Mouse (Mus musculus) layer of hippocampus, adult 2 months (tissue): ENCODE results near the gene Smyd2. TPM values are rescaled to one million over a fixed set of nuclear protein-coding genes. Genes with fewer than 3 reads are reported as not detected.

Experiments
- DNase-seq, 2 experiments: peaks; one replicate each; pipeline ENCODE4 v3.0.0; 2022; ENCODE audit warnings: low spot score in 2 of 2
- H3K27ac ChIP-seq: fragments of 200-600 bp; 2 replicates; pipeline ENCODE4 v1.8.1; 2022
- H3K4me3 ChIP-seq: fragments of 200-600 bp; 2 replicates; pipeline ENCODE4 v1.8.1; 2022; ENCODE audit warnings: mild to moderate bottlenecking
- CTCF ChIP-seq: fragments of 200-600 bp; conservative IDR thresholded peaks from 2 replicates; pipeline ENCODE4 v1.8.1; 2022; ENCODE audit warnings: antibody characterized with exemption, mild to moderate bottlenecking, moderate library complexity
- total RNA-seq, 2 experiments: library from RNA; stranded (reverse); gene quantifications; 2 replicates each; pipeline ENCODE4 v1.2.3; 2021

The Smyd2 gene
- total RNA-seq, 2 experiments from 2014 or later = 75.9 to 79.1 TPM

DNA sequence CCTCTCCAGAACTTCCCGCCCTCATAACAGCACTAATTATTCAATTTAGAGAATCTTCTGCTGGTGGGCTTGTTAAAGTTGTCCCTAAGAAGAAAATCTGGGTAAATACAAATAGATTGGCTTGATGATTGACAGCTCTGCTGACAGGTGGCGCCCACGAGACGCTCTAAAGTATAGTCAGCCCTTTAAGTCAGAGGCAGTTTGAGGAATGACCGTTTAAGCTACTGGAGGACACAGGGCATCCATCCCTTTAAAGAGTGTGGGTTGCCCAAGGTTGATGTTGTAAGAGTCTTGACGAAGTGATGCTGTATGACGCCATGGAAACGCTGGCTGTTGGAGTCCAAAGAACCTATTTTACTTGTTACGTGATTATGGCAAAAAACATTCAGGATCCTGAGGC, 57.9 kb downstream of the Smyd2 start:
- no peak; the same call in 1 of the 2 replicates for TF ChIP-seq CTCF
- Histone ChIP-seq H3K4me3 (no peak overlapping the region), H3K27ac (no peak overlapping the region)
- DNase-seq = no peak

- Histone ChIP-seq H3K27ac (no peak overlapping the region), H3K4me3 (no peak overlapping the region)
- TF ChIP-seq CTCF = no peak
- no peak for DNase-seq
Measured at GRCm38 (mm10) chr1:189863727-189864126, 58.4 kb downstream of the Smyd2 start.

DNA sequence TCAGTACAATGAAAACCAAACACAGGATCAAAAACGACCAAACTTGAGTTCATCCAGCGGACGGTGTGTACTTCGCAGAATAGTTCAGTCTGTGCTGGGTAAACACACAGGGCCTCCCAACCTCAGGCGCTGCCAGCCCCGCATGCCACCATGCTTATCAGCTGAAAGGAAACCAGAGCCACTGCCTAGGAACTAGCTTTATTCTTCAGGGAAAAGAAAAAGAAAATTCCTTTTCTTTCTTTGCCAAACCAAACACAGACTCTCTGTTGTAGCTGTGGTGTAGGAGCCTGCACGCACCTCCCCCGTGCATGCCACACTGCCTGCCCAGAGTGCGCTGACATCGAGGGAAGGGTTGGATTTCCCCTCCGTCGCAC, 61.2 kb downstream of the Smyd2 start:
- Histone ChIP-seq H3K4me3 (no peak overlapping the region), H3K27ac (0 out of 2 replicates have a peak overlapping the region, but pooled peaks have one; percentile 28)
- DNase-seq = no peak
- no peak for TF ChIP-seq CTCF

DNA sequence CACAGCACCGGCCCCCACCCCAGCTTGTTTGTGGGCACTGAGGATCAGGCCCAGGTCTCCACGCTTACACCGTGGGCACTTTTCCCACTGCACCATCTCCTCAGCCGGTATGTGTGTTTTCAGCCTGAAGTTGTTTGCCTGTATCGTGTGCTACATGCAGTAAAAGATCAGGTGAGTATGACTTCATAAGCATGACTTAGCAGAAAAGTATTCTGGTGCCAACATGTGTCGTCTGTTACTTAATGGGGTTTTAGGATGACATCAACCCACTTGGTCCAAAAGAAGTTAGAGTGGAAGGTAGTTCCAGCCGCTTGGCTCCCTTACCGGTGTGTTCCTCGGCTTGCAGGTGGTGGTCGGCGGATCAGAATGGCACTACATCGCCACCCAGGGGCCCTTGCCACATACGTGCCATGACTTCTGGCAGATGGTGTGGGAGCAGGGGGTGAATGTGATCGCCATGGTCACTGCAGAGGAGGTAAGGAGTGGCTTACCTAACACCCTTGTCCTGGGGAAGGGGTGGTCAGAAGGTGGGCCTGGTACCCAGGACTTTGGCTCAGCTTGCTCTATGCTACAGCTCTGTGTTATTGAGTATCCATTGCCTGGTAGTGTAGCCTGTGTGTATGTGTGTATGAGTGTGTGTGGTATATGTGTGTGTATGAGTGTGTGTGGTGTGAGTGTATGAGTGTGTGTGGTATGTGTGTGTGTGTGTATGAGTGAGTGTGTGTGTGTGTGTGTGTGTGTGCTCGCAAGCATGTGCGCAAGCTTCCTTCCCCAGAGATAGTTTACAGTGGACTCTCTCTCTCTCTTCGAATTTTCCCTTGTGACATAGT, 61.8 kb downstream of the Smyd2 start:
- DNase-seq = no peak
- TF ChIP-seq CTCF = peak; percentile 18; the same call in 1 of the 2 replicates
- no peak overlapping the region for H3K27ac ChIP-seq
- no peak overlapping the region for H3K4me3 ChIP-seq

- no peak for DNase-seq
- Histone ChIP-seq H3K27ac (peak overlapping the region; percentile 37), H3K4me3 (no peak overlapping the region)
- no peak for TF ChIP-seq CTCF
Measured at GRCm38 (mm10) chr1:189858377-189858776, 63.8 kb downstream of the Smyd2 start.

DNA sequence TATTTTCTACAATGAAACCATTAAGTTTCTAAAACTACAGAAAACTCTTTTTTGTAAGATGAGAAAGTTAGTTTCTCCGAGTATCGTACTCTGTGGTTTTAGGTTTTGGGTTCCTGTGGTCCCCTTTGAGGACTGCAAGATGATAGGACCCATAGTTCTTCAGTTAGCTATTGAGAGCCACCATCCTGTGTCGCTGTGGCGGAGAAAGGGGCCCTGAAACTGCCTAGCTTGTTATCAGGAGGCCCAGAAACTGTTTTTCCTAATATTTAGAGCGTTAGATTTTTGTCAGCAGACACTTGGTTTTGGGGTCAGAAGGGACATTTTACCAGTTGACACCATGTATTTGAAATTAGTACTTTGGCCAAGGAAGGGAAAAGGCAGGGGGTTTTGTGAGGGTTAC, 66.4 kb downstream of the Smyd2 start:
- no peak for TF ChIP-seq CTCF
- H3K27ac ChIP-seq = no peak overlapping the region
- H3K4me3 ChIP-seq = no peak overlapping the region
- DNase-seq = no peak

- no peak overlapping the region for H3K27ac ChIP-seq
- no peak overlapping the region for H3K4me3 ChIP-seq
- DNase-seq = no peak
- no peak for TF ChIP-seq CTCF
Measured at GRCm38 (mm10) chr1:189854646-189855045, 67.5 kb downstream of the Smyd2 start.

DNA sequence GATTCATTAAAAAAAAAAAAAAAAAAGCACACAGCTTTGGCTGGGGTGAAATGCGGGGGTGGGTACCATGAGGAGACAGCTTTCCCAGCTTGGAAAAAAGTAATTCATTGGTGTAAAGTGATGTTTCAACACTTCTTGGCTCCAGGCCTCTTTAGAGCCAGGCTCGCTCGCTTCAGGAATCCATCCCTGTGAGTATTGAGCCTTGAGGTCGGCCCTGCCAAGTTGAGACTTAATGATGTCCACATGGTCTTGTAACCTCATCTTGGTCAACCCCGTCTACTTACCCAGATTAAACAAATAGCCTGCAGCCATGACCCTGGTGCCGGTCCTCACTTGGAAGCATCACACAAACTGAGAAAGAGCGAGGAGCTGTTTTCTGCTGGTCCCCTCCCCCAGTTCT, 69.7 kb downstream of the Smyd2 start:
- no peak for DNase-seq
- TF ChIP-seq CTCF = no peak
- Histone ChIP-seq H3K27ac (no peak overlapping the region), H3K4me3 (no peak overlapping the region)

DNA sequence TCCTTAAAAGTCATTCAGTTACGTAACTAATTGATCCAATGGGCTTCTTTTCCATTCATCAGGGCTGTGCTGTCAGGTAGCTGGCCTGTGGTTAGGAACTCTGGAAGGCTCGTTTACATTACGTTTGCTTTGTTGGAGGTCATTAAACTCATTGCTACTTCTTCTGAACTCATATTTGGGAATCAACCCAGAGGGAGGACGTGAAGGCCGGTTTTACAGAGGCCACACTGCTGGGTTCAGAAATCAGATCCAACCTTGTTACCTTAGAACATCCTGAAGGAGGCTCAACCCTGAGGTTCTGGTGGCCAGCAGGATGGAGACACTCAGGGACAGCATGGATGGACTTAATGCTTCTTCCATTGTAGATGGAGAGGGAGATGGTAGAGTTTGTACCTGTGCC, 70.1 kb downstream of the Smyd2 start:
- no peak for DNase-seq
- Histone ChIP-seq H3K4me3 (no peak overlapping the region), H3K27ac (no peak overlapping the region)
- TF ChIP-seq CTCF = no peak

DNA sequence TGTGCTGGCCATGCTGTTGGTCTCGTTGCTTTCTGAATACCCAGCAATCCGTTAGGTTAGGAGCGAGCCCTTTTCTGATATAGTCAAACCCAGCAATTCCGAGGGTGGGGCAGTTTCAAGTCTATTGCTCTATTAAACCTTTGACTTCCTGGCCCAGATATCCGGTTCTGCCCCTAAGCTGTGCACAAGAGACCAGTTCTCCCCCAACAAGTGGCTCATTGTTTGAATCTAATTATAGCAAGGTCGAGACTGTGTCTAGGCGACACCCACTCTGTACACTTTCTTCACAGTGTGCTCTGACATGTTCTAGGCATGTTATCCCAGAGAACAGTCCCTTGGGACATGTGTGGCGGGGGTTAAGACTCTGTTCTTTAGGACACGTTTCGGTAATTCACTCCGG, 72.6 kb downstream of the Smyd2 start:
- no peak overlapping the region for H3K27ac ChIP-seq
- no peak for DNase-seq
- no peak overlapping the region for H3K4me3 ChIP-seq
- no peak for TF ChIP-seq CTCF

DNA sequence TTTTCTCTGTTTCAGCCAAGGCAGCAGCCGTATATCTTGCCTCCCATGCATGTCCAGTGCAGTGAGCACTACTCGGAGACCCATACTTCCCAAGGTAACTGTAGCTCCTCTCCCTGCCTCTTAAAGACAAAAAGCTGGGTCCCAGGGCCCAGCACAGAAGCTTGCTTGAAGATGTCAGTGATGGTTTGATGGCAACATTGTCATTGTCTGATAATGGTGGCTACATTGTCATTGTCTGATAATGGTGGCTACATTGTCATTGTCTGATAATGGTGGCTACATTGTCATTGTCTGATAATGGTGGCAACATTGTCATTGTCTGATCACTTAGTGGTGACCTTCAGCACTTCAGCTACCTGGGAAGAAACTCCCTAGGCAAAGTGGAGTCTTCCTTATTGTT, 75.8 kb downstream of the Smyd2 start:
- TF ChIP-seq CTCF = no peak
- Histone ChIP-seq H3K27ac (no peak overlapping the region), H3K4me3 (no peak overlapping the region)

GRCm38 (mm10) chr1:189834166-189834565, 88.0 kb downstream of the Smyd2 start:
- no peak for TF ChIP-seq CTCF
- DNase-seq = no peak
- H3K27ac ChIP-seq = no peak overlapping the region
- H3K4me3 ChIP-seq = no peak overlapping the region

More for the DNA sequence above, 75.8 kb downstream of the Smyd2 start:
- no peak for DNase-seq

DNA sequence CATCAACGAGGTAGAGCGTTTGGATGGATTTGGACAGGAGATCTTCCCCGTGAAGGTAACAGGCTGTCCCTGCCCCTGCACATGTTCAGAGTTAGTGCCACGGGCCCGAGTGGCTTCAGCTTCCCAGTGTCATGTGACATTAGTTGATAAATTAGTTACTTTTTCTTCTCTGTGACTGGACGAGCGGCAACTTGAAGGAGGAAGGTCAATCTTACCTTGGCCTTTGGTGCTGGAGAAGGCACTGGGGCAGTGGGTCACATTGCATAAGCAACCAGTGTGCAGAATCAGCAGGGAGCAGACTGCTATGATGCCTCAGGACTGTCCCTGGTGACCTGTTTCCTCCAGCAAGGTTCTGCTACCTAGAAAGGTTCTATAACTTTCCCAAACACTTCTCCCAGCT, 88.8 kb downstream of the Smyd2 start:
- no peak overlapping the region for H3K4me3 ChIP-seq
- no peak for DNase-seq
- H3K27ac ChIP-seq = no peak overlapping the region
- TF ChIP-seq CTCF = no peak

DNA sequence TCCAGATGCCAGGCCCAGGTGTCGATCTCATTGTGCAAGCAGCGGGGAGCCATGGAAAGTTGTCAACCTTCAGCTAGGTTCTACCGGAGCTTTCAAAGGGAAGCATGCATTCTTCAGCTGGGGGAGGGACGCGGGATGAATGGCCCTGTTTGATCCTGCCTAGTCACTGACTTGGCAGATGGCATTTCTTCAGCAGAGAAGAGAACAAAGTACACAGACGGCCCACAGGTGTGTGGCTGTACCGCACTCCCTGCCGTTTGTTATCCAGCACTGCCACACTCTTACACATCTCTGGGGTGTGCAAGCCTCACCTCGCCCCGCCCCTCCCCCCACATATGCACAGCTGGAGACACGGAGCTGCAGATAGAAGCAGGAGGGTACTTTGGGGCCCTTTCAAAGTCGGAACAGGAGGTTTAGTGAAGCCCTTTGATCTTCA, 91.3 kb downstream of the Smyd2 start:
- no peak for DNase-seq

More for the DNA sequence above, 91.3 kb downstream of the Smyd2 start:
- H3K4me3 ChIP-seq = no peak overlapping the region
- TF ChIP-seq CTCF = no peak
- H3K27ac ChIP-seq = no peak overlapping the region

Other genes with a start within 250 kb of the Smyd2 start
- 1 to 10 TPM; 1.1 to 1.4 TPM for gene Cenpf, start 234.3 kb downstream of the Smyd2 start, total RNA-seq
- 10 to 100 TPM; 14.5 to 14.8 TPM for gene Ptpn14, start 194.1 kb downstream of the Smyd2 start, total RNA-seq
- gene Prox1, start 248.4 kb upstream of the Smyd2 start, total RNA-seq = 100 to 1,000 TPM; 102 to 112 TPM